Mouse (Mus musculus): ENCODE measurements around the gene Sgcd.

Sgcd gene

GRCm38 (mm10) chr11:47154837-47155430 lies 833.8 kb downstream of the Sgcd start:
- DNase-seq (ENCODE audit: extremely low read depth, insufficient read length, low spot score) = no peak

- no peak for DNase-seq (ENCODE audit: extremely low read depth, insufficient read length, low spot score)
Observed at GRCm38 (mm10) chr11:47149607-47150006, 839.2 kb downstream of the Sgcd start.

- no peak for DNase-seq (ENCODE audit: extremely low read depth, insufficient read length, low spot score)
Observed at GRCm38 (mm10) chr11:47139867-47140266, 848.9 kb downstream of the Sgcd start.

- DNase-seq (ENCODE audit: extremely low read depth, insufficient read length, low spot score) = no peak
Observed at GRCm38 (mm10) chr11:47139271-47139670, 849.5 kb downstream of the Sgcd start.

GRCm38 (mm10) chr11:47132410-47132809 lies 856.4 kb downstream of the Sgcd start:
- no peak for DNase-seq (ENCODE audit: extremely low read depth, insufficient read length, low spot score)

GRCm38 (mm10) chr11:47130432-47130831 lies 858.3 kb downstream of the Sgcd start:
- DNase-seq (ENCODE audit: extremely low read depth, insufficient read length, low spot score) = no peak

- DNase-seq (ENCODE audit: extremely low read depth, insufficient read length, low spot score) = no peak
Observed at GRCm38 (mm10) chr11:47129992-47130391, 858.8 kb downstream of the Sgcd start.

- DNase-seq (ENCODE audit: extremely low read depth, insufficient read length, low spot score) = peak; percentile 26
Observed at GRCm38 (mm10) chr11:47129166-47129565, 859.6 kb downstream of the Sgcd start.

GRCm38 (mm10) chr11:47128331-47128730 lies 860.4 kb downstream of the Sgcd start:
- DNase-seq (ENCODE audit: extremely low read depth, insufficient read length, low spot score) = no peak

- DNase-seq (ENCODE audit: extremely low read depth, insufficient read length, low spot score) = no peak
Observed at GRCm38 (mm10) chr11:47120874-47121273, 867.9 kb downstream of the Sgcd start.

- DNase-seq (ENCODE audit: extremely low read depth, insufficient read length, low spot score) = no peak
Observed at GRCm38 (mm10) chr11:47117896-47118295, 870.9 kb downstream of the Sgcd start.

GRCm38 (mm10) chr11:47114366-47114765 lies 874.4 kb downstream of the Sgcd start:
- DNase-seq (ENCODE audit: extremely low read depth, insufficient read length, low spot score) = no peak

GRCm38 (mm10) chr11:47113081-47113480 lies 875.7 kb downstream of the Sgcd start:
- no peak for DNase-seq (ENCODE audit: extremely low read depth, insufficient read length, low spot score)

GRCm38 (mm10) chr11:47110314-47110713 lies 878.5 kb downstream of the Sgcd start:
- no peak for DNase-seq (ENCODE audit: extremely low read depth, insufficient read length, low spot score)

GRCm38 (mm10) chr11:47107661-47108060 lies 881.1 kb downstream of the Sgcd start:
- DNase-seq (ENCODE audit: extremely low read depth, insufficient read length, low spot score) = no peak

- no peak for DNase-seq (ENCODE audit: extremely low read depth, insufficient read length, low spot score)
Observed at GRCm38 (mm10) chr11:47093296-47093912, 895.4 kb downstream of the Sgcd start.

GRCm38 (mm10) chr11:47082517-47082916 lies 906.3 kb downstream of the Sgcd start:
- DNase-seq (ENCODE audit: extremely low read depth, insufficient read length, low spot score) = no peak

- no peak for DNase-seq (ENCODE audit: extremely low read depth, insufficient read length, low spot score)
Observed at GRCm38 (mm10) chr11:47073538-47073937, 915.2 kb downstream of the Sgcd start.

GRCm38 (mm10) chr11:47071161-47071560 lies 917.6 kb downstream of the Sgcd start:
- no peak for DNase-seq (ENCODE audit: extremely low read depth, insufficient read length, low spot score)

GRCm38 (mm10) chr11:47069769-47070384 lies 918.9 kb downstream of the Sgcd start:
- DNase-seq (ENCODE audit: extremely low read depth, insufficient read length, low spot score) = no peak

- no peak for DNase-seq (ENCODE audit: extremely low read depth, insufficient read length, low spot score)
Observed at GRCm38 (mm10) chr11:47063690-47064089, 925.1 kb downstream of the Sgcd start.

- no peak for DNase-seq (ENCODE audit: extremely low read depth, insufficient read length, low spot score)
Observed at GRCm38 (mm10) chr11:47050390-47050789, 938.4 kb downstream of the Sgcd start.
